Mouse (Mus musculus): ENCODE measurements around the gene Mxra8.

The Mxra8 gene

DNA sequence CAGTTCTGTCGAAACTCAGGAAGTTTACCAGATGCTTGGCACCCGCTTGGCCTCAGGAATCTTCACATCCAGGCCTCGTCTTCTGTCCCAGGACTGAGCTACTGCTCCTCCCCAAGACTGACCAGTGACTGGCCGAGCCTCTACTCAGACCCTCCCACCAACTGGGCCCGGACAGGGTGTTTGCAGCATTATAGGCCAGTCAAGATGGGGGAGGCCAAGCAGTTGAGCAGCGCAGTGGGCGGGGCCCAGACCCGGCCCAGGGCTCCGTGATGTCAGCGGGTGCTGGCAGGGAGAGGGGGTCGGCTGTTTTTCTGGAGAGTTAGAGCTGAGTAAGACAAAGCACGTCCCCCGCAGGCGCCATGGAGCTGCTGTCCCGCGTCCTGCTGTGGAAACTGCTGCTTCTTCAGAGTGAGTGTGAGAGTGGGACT is at the start of gene Mxra8:
Gene Mxra8 (plus strand): TSS at position 198 of the 428 bp plus-strand sequence.
- DNase-seq (ENCODE audit: low spot score): peak; percentile 67

DNA sequence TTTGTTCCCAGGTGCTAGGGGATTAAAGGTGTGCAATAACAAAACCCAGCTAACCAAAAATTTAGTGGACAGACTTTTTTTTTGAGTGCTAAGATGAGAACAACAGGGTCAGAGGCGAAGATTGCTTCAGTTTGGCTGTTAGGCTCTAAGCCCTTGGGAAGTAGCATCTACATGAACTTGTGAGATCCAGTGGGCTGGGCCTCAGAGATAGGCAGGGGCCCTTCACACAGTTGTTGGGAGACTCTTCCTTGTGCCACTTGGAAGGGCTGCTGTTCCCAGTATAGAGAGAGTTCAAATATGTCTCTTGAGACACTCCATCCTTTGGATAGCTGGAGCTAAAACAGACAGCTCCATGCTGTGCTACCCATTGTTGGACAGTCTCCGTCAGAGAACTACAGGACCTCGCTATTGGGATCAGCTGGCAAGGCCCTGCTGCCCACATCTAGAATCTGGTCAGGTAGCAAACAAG is 49.4 kb upstream of the Mxra8 start, which contains the start of gene Ankrd65:
Gene Ankrd65 (plus strand): TSS at position 419 of the 469 bp plus-strand sequence.
- no peak for DNase-seq (ENCODE audit: low spot score)

DNA sequence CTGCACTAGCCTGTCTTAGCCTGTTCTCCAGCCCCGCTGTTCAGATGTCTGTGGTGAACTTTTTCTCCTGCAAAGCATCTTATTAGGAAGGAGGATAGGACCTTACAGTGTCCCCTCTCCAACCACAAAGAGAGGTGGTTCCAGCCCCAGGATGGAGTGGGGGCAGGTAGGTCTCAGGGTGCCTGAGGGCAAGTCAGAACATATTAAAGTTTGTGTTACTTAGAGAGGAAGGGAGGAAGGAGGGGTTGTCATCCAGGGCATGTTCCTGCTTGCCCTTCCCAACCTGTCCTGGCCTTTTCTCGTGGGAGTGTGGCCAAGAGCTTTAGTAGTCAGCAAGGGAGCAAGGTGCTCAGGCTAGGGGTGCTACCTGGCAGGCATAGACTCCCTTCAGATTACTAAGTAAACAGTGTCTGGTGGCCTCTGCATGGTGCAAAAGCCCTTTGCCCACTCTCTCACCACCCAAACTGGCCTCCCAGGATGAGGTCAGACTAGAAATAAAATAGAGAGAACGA is 48.8 kb upstream of the Mxra8 start:
- no peak for DNase-seq (ENCODE audit: low spot score)

DNA sequence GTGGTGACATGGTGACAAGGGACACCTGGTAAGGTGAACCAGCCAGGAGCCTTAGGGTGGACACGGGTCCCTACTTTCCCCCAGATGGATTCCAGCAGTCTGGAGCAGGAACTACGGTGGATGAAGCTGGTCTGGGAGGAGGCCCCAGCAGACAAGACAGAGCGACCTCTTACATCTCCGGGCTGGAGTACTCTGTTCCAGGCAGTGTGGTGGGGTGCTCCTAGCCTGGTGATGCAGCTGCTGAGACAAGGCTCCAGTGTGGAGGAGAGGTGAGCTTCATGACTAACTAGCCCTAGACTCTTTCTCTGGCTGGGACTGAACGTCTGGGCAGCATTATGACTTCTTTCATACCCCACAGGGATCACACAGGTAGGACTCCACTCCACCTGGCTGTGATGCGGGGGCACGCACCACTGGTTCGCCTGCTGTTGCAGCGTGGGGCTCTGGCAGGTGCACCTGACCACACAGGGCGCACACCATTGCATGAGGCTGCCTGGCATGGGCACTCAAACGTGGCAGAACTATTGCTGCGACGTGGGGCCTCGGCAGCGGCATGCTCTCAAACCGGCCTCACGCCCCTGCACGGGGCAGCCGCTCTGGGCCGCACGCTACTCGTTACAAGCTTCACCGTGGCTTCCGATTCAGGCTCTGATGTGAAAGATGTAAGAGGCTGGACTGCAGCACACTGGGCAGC is 48.1 kb upstream of the Mxra8 start:
- no peak for DNase-seq (ENCODE audit: low spot score)

DNA sequence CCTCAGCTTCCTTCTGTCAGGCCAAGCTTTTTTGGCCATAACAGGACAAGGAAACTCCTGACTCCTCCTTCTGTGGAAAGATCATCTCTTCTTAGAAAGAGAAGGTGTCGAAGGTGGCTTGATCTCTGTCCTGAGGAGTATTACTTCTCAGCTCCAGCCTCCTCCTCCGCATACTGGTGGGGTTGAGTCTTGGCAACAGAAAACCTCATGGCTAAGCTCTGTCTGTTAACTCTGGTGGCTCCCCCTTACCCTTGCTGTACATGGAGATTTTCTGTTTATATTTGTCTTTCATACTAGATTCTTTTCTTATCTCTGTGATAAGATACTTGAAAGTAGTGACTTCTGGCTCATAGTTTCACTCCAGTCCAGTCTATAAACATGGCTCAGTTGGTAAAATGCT is 45.8 kb upstream of the Mxra8 start:
- DNase-seq (ENCODE audit: low spot score): no peak

DNA sequence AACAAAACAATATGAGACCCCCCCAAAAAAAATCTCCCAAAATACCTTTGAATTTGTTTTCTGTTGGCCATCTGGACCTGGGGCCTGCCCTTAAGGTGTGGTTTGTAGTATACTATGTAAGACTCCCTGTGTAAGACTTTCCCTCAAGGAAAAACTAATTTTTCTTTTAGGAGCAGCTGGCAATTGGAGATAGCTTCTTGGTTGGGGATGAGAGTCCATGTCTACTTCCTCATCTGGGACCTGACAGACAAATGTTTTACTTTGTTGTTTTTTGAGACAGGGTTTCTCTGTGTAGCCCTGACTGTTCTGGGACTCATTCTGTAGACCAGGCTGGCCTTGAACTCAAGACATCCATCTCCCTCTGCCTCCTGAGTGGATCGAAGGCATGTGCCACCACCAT is 37.4 kb upstream of the Mxra8 start:
- DNase-seq (ENCODE audit: low spot score): no peak

DNA sequence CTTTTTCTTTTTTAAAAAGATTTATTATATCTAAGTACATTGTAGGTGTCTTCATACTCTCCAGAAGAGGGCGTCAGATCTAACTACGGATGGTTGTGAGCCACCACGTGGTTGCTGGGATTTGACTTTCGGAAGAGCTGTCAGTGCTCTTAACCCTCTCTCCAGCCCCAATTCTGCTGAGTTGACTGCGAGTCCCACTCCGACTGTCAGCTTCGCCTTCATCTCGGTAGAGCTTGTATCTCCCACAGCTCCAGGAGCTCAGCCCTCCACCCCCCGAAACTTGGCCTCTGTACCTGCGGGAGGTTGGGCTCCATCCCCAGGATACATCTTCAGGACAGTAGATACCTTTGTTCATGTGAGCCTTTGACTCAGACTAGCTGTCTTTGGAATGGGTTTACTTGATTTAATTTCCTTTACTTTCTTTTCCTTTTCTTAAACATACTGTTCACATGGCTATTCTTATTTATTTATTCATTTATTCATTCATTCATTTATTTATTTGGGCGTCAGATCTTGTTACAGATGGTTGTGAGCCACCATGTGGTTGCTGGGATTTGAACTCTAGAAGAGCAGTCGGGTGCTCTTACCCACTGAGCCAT is 36.6 kb upstream of the Mxra8 start, which contains the start of gene Mrpl20:
Gene Mrpl20 (plus strand): TSS at position 138 of the 599 bp plus-strand sequence.
- DNase-seq (ENCODE audit: low spot score): no peak

DNA sequence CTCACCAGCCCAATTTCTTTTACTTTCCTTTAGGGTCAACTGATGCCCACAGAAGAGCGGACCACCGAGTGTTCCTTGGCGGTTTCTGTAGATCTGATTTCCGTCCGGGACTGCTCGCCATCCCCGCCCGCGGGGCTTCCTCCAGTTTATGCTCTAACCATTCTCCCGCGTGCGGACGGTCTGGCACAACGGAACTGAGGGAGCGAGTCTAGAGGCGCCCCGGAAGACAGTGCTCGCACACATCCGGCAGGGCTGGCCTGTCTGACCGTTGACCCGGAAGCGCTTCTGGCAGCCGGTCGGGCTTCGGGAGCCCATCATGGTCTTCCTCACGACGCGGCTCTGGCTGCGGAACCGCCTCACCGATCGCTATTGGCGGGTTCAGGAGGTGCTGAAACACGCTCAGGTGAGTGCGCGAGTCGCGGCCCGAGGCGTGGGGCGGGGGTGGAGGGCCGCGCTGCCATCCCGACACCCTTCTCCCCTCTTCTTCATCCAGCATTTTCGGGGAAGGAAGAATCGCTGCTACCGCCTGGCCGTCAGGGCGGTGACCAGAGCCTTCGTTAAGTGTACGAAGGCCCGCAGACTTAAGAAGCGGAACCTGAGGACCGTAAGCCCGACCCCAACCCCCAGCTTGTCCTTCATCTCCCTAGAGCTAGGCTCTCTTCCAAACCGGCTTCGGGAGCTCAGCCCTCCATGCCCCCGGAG is 36.0 kb upstream of the Mxra8 start:
- DNase-seq (ENCODE audit: low spot score): peak; percentile 93

DNA sequence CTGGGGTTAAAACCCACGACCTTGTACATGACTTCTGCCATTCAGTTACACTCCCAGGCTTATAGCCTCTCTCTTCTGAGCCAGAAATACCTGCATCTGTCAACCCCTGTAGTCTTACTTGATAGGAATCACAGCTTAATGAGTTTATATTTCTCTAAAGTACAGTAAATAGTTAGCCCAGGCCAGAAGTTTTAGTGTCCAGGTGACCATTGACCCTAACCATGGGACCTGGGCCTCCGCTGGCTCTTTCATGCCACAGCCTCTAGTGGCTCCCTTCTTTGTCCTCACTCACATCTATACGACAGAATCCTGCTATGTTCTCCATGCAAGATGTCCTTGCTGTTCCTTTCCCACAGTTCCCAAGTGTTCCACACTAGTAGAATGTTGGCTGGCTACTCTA is 31.6 kb upstream of the Mxra8 start:
- DNase-seq (ENCODE audit: low spot score): no peak

DNA sequence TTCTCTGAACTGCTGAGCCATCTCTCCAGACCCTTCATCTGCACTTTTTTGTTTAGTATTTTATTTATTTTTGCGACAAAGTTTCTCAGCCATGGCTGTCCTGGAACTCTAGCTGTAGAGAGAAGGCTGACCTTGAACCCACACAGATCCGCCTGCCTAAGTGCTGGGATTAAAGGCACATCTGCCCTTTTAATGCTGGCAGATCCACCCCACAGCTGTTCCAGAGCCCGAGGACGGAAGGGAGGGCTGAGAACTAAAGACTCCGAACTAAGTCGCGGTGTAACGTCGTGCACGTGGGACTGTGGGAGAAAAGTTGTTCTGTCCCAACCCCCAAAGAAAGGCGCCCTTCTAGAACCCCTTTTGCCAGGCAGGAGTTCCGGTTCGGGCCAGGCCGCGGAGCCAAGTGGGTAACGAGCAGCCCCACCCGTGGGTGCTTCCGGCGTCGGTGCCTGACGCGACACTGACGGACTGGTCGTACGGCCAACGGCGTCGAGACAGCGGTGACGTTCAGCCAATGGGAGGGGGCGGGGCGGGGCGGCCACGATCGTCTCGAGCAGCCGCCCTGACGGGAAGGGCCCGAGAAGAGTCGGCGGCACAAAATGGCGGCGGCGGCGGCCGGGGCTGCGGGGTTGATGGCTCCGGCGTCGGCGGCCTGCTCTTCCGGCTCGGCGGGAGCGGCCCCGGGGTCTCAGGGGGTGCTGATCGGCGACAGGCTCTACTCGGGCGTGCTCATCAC is 27.4 kb upstream of the Mxra8 start, which contains the start of gene Ccnl2:
Gene Ccnl2 (plus strand): TSS at position 561 of the 736 bp plus-strand sequence.
- DNase-seq (ENCODE audit: low spot score): peak; percentile 88

DNA sequence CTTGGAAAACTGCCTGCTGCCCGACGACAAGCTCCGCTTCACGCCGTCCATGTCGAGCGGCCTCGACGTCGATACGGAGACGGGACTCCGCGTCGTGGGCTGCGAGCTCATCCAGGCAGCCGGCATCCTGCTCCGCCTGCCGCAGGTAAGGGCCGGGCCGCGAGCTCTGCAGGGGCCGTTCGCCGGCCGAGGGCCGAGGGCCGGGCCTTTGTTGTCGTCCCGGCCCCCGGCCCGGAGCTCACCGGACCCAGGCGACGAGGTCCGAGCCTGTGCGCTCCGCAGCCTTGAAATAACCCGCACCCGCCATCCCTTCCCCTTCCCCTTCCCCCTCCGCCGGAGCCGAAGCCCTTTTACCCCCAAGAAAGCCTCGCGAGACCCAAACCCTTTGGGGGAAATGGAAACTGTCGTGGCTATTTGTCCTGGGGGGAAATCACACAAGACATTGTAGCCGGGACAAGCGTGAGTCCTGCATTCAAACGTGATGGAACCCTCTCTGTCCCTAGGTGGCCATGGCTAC is 26.8 kb upstream of the Mxra8 start:
- DNase-seq (ENCODE audit: low spot score): no peak

DNA sequence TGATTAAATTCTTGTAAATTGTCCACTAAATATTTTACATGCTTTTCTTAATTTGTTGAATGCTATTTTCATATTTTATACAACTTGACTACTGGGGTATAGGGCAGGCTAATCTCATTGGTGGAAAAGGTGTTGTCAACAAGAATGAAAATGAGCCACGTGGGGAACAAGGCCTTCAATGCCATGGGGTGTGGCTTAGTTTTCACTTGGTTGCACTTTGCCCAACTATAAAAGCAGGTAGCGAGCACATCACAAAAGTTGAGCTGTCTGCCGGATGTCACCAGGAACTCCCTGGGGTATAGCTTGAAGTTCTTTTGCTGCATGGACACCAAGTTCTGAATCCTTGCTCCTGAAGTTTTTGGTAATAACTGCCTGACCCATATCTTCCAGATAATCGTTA is 21.9 kb upstream of the Mxra8 start:
- no peak for DNase-seq (ENCODE audit: low spot score)

DNA sequence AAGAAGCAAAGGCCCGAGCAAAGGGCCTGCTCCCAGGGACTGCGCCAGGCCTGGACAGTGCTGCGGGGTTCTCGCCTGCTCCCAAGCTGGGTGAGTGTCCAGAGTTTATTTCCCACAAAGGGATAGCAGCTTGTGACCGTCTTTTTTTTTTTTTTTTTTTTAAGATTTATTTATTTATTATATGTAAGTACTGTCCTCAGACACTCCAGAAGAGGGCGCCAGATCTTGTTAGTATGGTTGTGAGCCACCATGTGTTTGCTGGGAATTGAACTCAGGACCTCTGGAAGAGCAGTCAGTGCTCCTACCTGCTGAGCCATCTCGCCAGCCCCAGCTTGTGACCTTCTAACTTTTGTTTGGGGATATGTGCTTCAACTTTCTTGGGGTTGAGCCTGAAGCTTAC is 18.5 kb upstream of the Mxra8 start:
- DNase-seq (ENCODE audit: low spot score): no peak

DNA sequence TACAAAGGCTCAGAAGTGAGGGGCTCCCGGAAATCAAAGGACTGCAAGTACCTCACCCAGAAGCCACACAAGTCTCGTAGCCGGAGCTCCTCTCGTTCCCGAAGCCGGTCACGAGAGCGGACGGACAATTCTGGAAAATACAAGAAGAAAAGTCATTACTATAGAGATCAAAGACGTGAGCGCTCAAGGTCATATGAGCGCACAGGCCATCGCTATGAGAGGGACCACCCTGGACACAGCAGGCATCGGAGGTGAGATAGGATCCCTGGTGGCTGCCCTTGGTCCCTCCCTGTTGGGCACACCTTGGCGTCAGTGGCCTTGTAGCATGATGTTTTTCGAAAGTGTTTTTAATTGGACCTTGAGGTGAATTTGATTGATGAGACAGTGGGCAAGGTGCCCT is 16.0 kb upstream of the Mxra8 start:
- no peak for DNase-seq (ENCODE audit: low spot score)

DNA sequence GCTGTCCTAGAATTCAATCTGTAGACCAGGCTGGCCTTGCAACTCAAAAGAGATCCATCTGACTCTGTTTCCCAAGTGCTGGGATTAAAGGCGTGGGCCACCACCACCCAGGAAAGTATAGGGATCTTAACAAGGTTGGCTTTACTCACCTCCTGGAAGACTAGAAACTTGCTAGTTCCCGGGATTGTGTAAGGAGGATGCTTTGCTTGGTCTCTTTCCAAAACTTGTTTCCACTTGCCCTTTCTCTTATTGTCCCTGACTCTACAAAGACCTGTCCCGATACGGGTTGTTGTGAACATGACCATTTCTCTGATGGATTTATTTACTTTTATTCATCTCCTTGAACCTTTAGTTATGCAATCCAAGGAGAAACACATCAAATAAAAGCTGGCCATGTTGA is 9.6 kb upstream of the Mxra8 start:
- DNase-seq (ENCODE audit: low spot score): no peak

DNA sequence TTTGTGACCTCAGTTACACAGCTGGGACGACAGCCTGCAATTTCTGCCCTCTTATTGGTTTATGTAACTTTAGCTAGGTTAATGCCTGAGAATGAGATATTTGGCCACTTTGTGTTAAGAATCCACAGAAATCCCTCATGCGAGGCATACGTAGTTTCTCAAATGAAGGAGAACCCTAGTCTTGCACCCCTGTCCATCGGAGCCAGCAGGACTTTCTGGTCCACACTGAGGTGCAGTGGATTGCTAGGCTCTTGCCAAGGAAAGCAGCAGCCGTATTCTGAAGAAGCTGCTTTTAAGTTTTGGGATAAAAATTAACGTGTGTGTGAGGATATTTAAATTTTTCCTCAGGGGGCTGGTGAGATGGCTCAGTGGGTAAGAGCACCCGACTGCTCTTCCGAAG is 8.9 kb upstream of the Mxra8 start:
- DNase-seq (ENCODE audit: low spot score): no peak

DNA sequence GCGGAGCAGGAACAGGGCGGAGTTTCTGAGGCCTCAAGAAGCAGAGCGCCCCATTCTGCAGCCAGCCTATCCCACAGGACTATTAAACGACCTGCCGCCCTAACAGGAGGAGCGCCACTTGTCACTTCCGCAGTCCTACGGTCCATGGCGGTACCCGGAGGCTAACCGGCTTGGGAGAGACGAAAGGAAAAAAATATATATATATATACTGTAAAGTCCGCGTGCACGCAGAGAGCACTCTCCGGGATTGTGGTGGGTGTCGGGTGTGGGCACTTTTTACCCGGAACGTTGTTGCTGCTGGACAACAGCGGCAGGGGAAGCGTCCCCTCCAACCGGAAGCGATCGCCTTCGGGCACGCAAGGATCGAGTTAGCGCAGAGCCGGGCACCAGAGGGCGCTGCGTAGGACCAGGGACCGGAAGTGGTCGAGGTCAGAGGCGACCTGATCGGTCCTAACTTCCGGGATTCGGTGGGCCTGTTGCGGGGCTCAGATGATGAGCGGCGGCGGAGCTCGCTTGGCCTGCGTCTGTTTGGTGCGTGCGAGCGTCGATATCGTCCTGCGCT is 8.2 kb upstream of the Mxra8 start, which contains the start of gene Aurkaip1:
Gene Aurkaip1 (plus strand): TSS at position 68 of the 562 bp plus-strand sequence.
- DNase-seq (ENCODE audit: low spot score): peak; percentile 82

DNA sequence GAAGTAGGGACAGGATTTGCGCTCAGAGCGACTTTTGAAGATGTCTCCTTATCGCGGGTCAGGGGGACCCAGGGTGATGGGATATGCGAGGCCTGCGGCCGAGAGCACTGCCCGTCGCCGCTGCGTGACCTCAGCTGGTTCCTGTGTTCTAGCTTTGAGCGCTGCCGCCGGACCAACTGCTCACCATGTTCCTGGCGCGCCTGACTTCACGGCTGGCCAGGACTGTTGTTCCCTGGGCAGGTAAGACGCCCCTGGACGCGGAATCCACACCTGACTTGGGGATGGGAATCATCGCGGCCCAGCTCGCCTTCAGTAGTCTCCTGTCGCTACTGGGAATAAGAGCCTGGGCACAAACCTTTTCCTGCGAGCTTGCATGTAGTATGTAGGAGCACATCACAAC is 7.6 kb upstream of the Mxra8 start:
- no peak for DNase-seq (ENCODE audit: low spot score)

DNA sequence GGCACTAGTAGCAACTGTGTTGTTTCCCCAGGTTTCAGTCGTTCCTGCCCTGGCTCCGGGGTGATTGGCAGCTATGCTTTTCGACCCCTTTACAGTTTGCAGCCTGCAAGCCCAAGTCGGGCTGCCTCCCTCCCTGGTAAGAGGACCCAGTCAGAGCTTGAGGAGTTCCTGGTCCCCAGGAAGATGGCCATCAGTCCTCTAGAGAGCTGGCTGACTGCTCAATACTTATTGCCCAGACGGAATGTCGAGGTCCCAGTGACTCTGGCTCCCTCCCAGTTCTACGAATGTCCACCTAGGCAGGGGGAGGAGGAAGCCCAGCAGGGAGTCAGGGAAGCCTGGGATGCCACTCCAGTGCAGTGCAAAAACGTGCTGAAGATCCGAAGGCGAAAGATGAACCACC is 7.2 kb upstream of the Mxra8 start:
- no peak for DNase-seq (ENCODE audit: low spot score)

DNA sequence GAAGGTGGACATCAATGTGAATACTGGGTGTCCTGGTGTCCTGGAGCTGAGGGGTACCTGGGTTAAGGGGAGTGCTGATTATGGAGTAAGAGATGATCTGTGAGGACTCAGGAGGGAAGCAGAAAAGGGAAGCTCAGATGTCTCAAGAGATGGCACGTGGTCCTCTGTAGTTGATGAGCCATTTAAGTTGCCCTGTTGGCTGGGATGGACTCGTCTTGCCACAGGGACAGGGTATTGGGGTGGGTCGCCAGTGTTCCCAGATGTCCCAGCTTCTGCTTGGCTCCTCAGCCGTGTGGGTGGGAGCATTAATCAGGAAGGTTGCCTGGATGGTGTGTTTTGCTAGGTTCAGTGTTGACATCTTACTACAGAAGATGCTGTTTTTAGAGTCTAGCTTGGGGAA is 6.2 kb upstream of the Mxra8 start:
- no peak for DNase-seq (ENCODE audit: low spot score)

DNA sequence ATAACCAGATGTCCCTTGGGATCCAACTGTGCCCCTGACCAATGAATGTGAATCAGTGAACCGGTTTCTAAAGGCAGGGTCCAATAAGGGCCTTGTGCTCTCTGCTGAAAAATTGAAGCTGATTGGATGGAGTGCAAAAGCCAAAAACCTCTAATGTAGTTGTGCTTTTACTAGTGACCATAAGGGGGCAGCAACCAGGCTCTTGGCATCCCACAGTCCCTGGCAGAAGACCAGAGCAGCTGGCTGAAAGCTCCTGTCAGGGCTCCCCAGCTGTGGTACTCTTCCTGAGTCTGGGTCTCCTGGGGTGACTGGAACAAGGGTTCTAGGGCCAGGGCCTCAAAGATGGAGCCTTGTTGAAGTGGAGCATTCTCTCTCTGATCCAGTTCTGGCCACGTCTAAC is 5.6 kb upstream of the Mxra8 start:
- peak; percentile 69 for DNase-seq (ENCODE audit: low spot score)
